Mouse (Mus musculus) left cerebral cortex, postnatal 14 days (tissue): ENCODE results near the gene Adamtsl2. TPM values are rescaled to one million over a fixed set of nuclear protein-coding genes. Genes with fewer than 3 reads are reported as not detected.
A peak's percentile ranks its signal among the peaks of the same experiment; 100 is the strongest.

Source experiments
- DNase-seq, 2 experiments: peaks; one replicate each; pipeline ENCODE4 v3.0.0; 2021 to 2022; ENCODE audit warnings: low spot score in 2 of 2, mixed read lengths in 1 of 2
- intact Hi-C: fragments of 180-260 bp; cut with DNase I; formaldehyde crosslinking; loops from one replicate; pipeline ENCODE4 v1.15.1; 2025
- long read RNA-seq, 2 experiments: library from polyadenylated mRNA; stranded (forward); transcript quantifications; one replicate each; pipeline ENCODE4 v2.0.0; 2021
- total RNA-seq, 2 experiments: library from RNA; stranded (reverse); gene quantifications; 2 replicates each; pipeline ENCODE4 v1.2.3; 2021

Gene Adamtsl2
- 10 to 100 TPM; 27.4 to 29.3 TPM for total RNA-seq
- long read RNA-seq, experiment 1, partial matches to known transcripts, result 12 of 18 reads
- long read RNA-seq, experiment 1, other reads (novel, unspliced or antisense), result 5 of 18 reads
- long read RNA-seq, experiment 2, partial matches to known transcripts, result 12 of 18 reads
- long read RNA-seq, experiment 2, other reads (novel, unspliced or antisense), result 6 of 18 reads

DNA sequence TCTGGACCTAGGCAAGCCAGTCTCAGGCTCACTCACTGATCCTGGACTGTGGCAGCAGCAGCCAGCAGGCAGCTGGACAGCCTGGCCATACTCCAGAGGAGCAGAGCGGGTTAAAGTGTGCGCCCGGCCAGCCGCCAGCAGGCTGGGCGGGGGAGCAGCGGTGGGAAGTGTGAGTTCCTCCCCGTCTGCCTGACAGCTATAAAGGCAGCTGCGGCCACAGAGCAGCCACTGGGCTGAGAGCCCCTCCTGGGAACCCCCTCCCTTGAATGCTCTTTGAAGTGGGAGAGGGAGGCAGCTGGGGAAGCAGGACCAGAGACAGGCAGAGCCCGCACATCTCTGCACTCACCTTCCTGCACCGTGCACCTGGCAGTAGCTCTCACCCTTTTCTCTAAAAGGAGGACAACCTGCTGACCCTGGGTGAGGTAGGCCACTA, at the start of gene Adamtsl2:
TSS of gene Adamtsl2 (plus strand) at position 228 of the 433 bp plus-strand sequence.
- intact Hi-C loops, result no loop called here
- DNase-seq, result peak; percentile 60 to 64

DNA sequence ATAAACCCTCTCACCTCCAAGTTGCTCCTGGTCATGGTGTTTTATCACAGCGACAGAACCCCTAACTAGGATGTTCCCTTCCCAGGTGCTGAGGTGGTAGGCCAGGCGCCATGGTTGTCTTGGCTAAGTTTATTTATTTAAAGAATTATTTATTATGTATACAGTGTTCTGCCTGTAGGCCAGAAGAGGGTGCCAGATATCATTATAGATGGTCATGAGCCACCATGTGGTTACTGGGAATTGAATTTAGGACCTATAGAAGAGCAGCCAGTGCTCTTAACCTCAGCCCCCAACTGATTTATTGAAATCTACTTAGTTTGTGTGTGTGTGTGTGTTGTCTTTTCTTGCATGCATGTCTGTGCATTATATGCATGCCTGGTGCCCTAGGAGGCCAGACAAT, 46.8 kb upstream of the Adamtsl2 start:
- intact Hi-C loops, result no loop called here
- DNase-seq, result no peak

- intact Hi-C loops, result loop anchor here (5.0 kb wide), 1 partner anchor 189 kb away; no protein-coding TSS in a partner anchor
Measured at GRCm38 (mm10) chr2:27036003-27036402, 43.2 kb upstream of the Adamtsl2 start.

DNA sequence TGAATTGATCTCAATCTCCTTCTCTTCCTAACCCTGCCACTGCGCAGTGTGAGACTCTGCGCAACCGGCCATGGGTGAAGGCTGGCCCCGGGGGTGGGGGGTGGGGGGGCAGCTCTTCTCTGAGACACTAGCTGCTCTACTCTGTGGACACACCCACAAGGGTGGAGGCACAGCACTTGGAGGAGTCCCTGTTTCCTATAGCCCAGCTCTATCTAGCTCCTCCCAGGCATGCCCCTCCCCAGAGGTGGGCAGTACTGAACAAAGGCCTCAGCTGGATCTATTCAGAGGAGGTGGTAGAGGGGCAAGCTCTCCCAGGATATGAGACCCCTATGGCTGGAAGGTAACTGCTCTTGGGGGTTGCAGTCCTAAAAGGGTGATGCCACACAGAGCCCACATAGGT, 42.2 kb upstream of the Adamtsl2 start:
- intact Hi-C loops, result loop anchor here (5.0 kb wide), 1 partner anchor 190 kb away; no protein-coding TSS in a partner anchor
- DNase-seq, result no peak

More at GRCm38 (mm10) chr2:27036003-27036402, 43.2 kb upstream of the Adamtsl2 start:
- no peak for DNase-seq

DNA sequence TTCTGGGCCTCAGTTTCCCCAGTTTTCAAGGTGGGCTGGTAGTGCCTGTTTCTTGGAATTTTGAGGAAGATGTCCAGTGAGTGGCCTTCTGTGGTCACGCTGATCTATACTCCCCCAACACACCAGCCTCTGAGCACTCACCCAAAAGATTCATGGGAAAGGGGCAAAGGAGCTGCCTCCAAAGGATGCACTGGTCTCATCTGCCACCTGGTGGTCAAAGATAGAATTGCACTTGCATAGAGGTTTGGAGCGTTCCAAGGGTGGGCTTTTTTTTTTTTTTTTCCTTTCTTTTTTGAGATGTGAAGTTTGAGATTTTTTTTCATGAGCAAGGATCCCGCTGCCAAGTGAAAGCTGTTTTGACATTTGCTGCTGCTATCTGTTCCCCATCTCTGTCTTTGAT, 40.6 kb upstream of the Adamtsl2 start:
- DNase-seq, result peak; percentile 84 to 87

GRCm38 (mm10) chr2:27039286-27039685, 39.9 kb upstream of the Adamtsl2 start:
- intact Hi-C loops, result loop anchor here (2.0 to 5.0 kb wide), 2 partner anchors 108 to 192 kb away; no protein-coding TSS in a partner anchor

More for the DNA sequence above, 40.6 kb upstream of the Adamtsl2 start:
- intact Hi-C loops, result loop anchor here (2.0 to 5.0 kb wide), 2 partner anchors 108 to 191 kb away; no protein-coding TSS in a partner anchor

GRCm38 (mm10) chr2:27042131-27042844, 36.9 kb upstream of the Adamtsl2 start:
- no peak for DNase-seq
- intact Hi-C loops, result loop anchor here (5.0 kb wide), 1 partner anchor 80 kb away; no protein-coding TSS in a partner anchor

More at GRCm38 (mm10) chr2:27039286-27039685, 39.9 kb upstream of the Adamtsl2 start:
- DNase-seq, result peak in 1 of 2 experiments; percentile 36

- intact Hi-C loops, result loop anchor here (1.0 to 5.0 kb wide), 2 partner anchors 79 to 192 kb away; no protein-coding TSS in a partner anchor
Measured at GRCm38 (mm10) chr2:27043461-27043860, 35.7 kb upstream of the Adamtsl2 start.

DNA sequence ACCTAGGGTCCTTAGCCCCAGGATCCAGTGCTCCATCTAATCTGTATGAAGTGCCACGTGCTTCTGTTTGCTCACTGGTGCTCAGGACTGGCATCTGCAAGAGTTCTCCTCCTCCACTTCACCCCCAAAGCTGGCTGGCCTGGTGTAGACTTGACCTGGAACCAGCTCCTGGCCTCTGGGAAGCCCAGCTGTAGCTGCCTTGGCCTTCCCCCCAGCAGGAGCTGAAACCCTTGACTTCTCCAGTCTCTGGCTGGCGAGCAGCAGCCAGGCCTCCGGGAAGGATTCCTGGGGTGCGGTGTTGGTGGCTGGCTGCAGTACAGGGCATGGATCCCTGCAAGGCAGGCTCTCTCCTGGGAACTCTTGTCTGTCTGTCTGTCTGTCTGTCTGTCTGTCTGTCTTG, 35.0 kb upstream of the Adamtsl2 start:
- intact Hi-C loops, result loop anchor here (5.0 kb wide), 1 partner anchor 78 kb away; no protein-coding TSS in a partner anchor
- DNase-seq, result no peak

More at GRCm38 (mm10) chr2:27043461-27043860, 35.7 kb upstream of the Adamtsl2 start:
- DNase-seq, result peak; percentile 93 to 95

DNA sequence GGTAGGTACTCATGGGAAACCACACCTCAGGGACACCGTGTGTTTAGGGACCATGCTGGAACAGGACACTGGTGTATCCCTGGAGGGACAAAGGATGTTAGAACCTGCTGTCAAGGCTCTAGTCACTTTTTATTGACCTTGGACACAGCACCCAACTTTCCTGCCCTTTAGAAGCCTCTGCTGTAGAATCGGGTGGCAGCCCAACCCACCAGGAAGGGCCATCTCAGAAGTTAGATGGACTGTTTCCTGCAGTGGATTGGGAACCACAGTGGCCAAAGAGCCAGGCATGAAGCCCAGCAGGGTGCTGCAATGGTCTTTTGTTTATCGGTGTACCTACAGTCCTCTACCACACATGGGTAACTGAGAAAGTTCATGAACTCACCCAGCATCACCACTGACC, 34.5 kb upstream of the Adamtsl2 start:
- no peak for DNase-seq
- intact Hi-C loops, result loop anchor here (5.0 kb wide), 1 partner anchor 78 kb away; no protein-coding TSS in a partner anchor

GRCm38 (mm10) chr2:27045979-27046770, 33.0 kb upstream of the Adamtsl2 start:
- no peak for DNase-seq
- intact Hi-C loops, result no loop called here

- DNase-seq, result no peak
- intact Hi-C loops, result no loop called here
Measured at GRCm38 (mm10) chr2:27049408-27049807, 29.8 kb upstream of the Adamtsl2 start.

- DNase-seq, result no peak
- intact Hi-C loops, result no loop called here
Measured at GRCm38 (mm10) chr2:27058251-27058650, 20.9 kb upstream of the Adamtsl2 start.

- intact Hi-C loops, result no loop called here
- DNase-seq, result no peak
Measured at GRCm38 (mm10) chr2:27058751-27059150, 20.4 kb upstream of the Adamtsl2 start.

DNA sequence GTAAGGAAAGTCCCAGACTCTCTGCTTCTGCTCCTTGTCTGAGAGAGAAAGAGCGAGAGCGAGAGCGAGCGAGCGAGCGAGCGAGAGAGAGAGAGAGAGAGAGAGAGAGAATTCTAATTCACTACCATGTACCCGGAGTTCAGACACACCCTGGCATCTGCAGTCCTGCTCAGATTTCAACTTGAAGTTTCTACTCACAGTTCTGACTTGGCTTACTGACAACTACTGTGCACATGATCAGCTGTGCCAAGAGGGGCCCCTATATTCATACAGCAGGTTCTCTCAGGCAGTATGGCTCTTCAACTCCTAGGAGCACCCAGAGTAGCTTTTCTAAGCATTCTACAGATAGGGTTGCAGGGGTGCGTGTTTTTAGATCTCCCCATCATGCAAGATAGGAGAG, 20.0 kb upstream of the Adamtsl2 start:
- intact Hi-C loops, result no loop called here
- DNase-seq, result no peak

GRCm38 (mm10) chr2:27067124-27067523, 12.1 kb upstream of the Adamtsl2 start:
- DNase-seq, result no peak

DNA sequence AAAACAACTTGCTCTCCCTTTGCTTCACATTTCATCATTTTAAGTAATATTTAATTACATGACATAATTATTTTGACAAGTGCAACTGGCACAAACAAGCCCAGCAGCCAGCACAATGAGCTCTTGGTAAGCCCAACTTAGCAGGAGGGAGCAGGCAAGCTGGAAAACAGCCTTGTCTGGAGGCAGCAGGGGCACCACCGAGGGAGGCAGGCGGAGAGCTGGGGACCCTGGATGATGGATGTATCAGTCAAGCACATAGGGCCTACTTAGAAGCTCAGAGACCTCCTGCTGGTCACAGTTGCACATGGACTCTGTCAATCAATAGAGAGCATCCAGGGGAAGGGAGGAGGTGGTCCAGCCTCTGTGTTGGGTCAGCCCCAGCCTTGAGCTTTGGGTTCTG, 11.2 kb upstream of the Adamtsl2 start:
- intact Hi-C loops, result no loop called here
- no peak for DNase-seq

More at GRCm38 (mm10) chr2:27067124-27067523, 12.1 kb upstream of the Adamtsl2 start:
- intact Hi-C loops, result no loop called here

GRCm38 (mm10) chr2:27069646-27070045, 9.5 kb upstream of the Adamtsl2 start:
- no peak for DNase-seq
- intact Hi-C loops, result no loop called here

- DNase-seq, result no peak
Measured at GRCm38 (mm10) chr2:27070247-27070813, 8.8 kb upstream of the Adamtsl2 start.

More at GRCm38 (mm10) chr2:27070247-27070813, 8.8 kb upstream of the Adamtsl2 start:
- intact Hi-C loops, result no loop called here
